Mouse (Mus musculus): ENCODE results near the gene Ngrn.

DNA sequence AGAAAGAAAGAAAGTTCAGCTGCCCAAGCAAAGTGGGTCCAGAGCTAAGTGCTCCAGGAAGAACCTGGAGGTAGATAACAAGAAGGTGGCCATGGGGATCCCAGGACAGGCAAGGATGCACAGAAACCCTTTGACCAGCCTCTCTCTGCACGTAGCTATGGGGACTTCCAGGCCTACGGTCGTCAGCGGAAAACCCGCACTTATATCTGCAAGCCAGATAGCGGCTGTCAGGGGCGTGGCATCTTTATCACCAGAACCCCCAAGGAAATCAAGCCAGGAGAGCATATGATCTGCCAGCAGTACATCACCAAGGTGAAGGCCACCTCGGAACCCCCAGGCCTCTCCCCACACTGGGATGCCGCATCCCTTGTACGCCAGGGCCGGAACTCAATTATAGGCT lies 8.1 kb upstream of the Ngrn start:
- TF ChIP-seq CTCF (IDR thresholded peaks at IDR 0.05; ENCODE audit: control insufficient read depth, insufficient read depth, insufficient read length), result no peak
- no peak for TF ChIP-seq CEBPB (IDR thresholded peaks at IDR 0.05; ENCODE audit: low read depth)
- no peak for TF ChIP-seq MAX (IDR thresholded peaks at IDR 0.05)
- no peak for TF ChIP-seq USF1 (IDR thresholded peaks at IDR 0.05; ENCODE audit: low read depth)
- TF ChIP-seq MYOD1 (IDR thresholded peaks at IDR 0.05; ENCODE audit: control insufficient read depth, insufficient read length, low read depth), result no peak

All from C2C12 (cell line).